Mouse (Mus musculus): ENCODE measurements around the gene Mmp25. TPM values are rescaled to one million over a fixed set of nuclear protein-coding genes. Genes with fewer than 3 reads are reported as not detected.

The Mmp25 gene
- polyA plus RNA-seq, 1 experiment from 2014 or later, result 0.63 TPM

DNA sequence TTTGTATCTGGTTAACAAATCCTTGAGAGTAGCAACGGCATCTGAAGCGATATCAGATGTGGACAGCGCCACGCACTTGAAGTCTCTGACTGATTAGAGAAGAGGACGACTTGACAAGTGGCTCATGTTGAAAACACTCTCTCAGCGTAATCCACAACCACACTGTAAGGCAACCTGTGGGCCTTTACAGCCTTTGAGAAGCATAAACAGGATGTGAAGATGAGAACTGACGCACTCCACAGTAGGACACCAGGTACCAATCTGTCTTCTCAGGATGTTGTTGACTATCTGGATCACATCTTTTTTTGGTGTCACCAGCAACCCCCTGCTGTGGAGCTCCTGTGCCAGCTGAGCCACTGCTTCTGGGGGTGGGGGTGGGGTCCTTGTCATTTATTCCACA lies 24.7 kb downstream of the Mmp25 start:
- H3K4me3 ChIP-seq (ENCODE audit: low read depth, low read length), result no peak overlapping the region
- DNase-seq (ENCODE audit: low spot score), result no peak
- no peaks in the 10 kb centered on the region for H3K9me3 ChIP-seq (ENCODE audit: control insufficient read depth, low read length)
- H3K4me1 ChIP-seq (ENCODE audit: control insufficient read depth, insufficient read depth, low read length), result no peaks in the 10 kb centered on the region
- WGBS, result 77% methylated on average over 7 of the region's 7 CpGs
- H3K27me3 ChIP-seq (ENCODE audit: control insufficient read depth, insufficient read depth, low read length), result peaks cover 4% of the 10 kb centered on the region; the same call in 1 of the 2 replicates
- no peak overlapping the region for H3K27ac ChIP-seq (replicated peaks; ENCODE audit: low read depth, low read length)
- ATAC-seq (ENCODE audit: insufficient number of reproducible peaks, low FRiP score, low TSS enrichment, low read depth), result no peak
- no peaks in the 10 kb centered on the region for H3K36me3 ChIP-seq (ENCODE audit: control insufficient read depth, insufficient read depth, low read length)
- no peak overlapping the region for H3K4me2 ChIP-seq (ENCODE audit: low read depth, severe bottlenecking)
- H3K9ac ChIP-seq (ENCODE audit: low read length), result no peak overlapping the region

DNA sequence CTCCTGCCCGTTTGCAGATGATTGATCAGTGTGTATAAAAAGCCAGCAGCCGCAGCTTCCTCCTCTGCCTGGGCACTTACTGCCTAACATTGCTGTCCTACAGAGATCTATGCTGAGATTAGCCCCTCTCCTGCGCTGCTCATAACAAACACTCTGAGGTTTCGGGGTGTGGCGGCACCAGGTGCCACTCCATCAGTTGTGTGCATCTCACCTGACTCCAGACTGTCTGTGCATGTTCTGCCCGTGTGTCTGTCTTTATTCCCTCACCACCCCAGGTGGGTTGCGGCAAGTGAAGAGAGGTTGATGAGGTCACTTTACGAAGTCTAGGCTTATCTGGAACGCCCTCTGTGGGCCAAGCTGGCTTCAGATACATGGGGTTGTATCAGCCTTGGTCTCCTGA lies 28.0 kb downstream of the Mmp25 start:
- Histone ChIP-seq H3K27me3 (ENCODE audit: control insufficient read depth, insufficient read depth, low read length) (peaks cover 4% of the 10 kb centered on the region; the same call in 1 of the 2 replicates), H3K4me1 (ENCODE audit: control insufficient read depth, insufficient read depth, low read length) (no peaks in the 10 kb centered on the region), H3K9me3 (ENCODE audit: control insufficient read depth, low read length) (no peaks in the 10 kb centered on the region; the same call in 1 of the 2 replicates), H3K27ac (replicated peaks; ENCODE audit: low read depth, low read length) (no peak overlapping the region), H3K4me2 (ENCODE audit: low read depth, severe bottlenecking) (no peak overlapping the region), H3K36me3 (ENCODE audit: control insufficient read depth, insufficient read depth, low read length) (no peaks in the 10 kb centered on the region), H3K9ac (ENCODE audit: low read length) (no peak overlapping the region), H3K4me3 (ENCODE audit: low read depth, low read length) (no peak overlapping the region)
- DNase-seq (ENCODE audit: low spot score) (no peak), ATAC-seq (ENCODE audit: insufficient number of reproducible peaks, low FRiP score, low TSS enrichment, low read depth) (no peak)
- WGBS, result 59% methylated on average over 9 of the region's 9 CpGs

DNA sequence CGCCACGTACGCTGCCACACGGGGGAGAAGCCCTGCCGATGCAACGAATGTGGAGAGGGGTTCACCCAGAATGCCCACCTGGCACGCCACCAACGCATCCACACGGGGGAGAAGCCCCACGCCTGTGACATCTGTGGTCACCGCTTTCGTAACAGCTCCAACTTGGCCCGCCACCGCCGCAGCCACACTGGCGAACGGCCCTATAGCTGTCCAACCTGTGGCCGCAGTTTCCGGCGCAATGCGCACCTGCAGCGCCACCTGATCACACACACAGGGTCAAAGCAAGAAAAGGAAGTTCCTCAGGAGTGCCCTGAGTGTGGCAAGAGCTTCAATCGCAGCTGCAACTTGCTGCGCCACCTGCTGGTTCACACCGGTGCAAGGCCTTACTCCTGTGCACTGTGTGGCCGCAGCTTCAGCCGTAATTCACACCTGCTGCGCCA lies 34.7 kb downstream of the Mmp25 start:
- 81% methylated on average over 28 of the region's 28 CpGs for WGBS
- H3K27ac ChIP-seq (replicated peaks; ENCODE audit: low read depth, low read length), result no peak overlapping the region
- DNase-seq (ENCODE audit: low spot score), result peak; percentile 75
- H3K36me3 ChIP-seq (ENCODE audit: control insufficient read depth, insufficient read depth, low read length), result no peaks in the 10 kb centered on the region
- ATAC-seq (ENCODE audit: insufficient number of reproducible peaks, low FRiP score, low TSS enrichment, low read depth), result peak; percentile 60; the same call in 1 of the 2 replicates
- no peaks in the 10 kb centered on the region for H3K27me3 ChIP-seq (ENCODE audit: control insufficient read depth, insufficient read depth, low read length)
- no peaks in the 10 kb centered on the region; the same call in 1 of the 2 replicates for H3K9me3 ChIP-seq (ENCODE audit: control insufficient read depth, low read length)
- no peak overlapping the region for H3K9ac ChIP-seq (ENCODE audit: low read length)
- no peak overlapping the region for H3K4me2 ChIP-seq (ENCODE audit: low read depth, severe bottlenecking)
- no peak overlapping the region for H3K4me3 ChIP-seq (ENCODE audit: low read depth, low read length)
- H3K4me1 ChIP-seq (ENCODE audit: control insufficient read depth, insufficient read depth, low read length), result no peaks in the 10 kb centered on the region

DNA sequence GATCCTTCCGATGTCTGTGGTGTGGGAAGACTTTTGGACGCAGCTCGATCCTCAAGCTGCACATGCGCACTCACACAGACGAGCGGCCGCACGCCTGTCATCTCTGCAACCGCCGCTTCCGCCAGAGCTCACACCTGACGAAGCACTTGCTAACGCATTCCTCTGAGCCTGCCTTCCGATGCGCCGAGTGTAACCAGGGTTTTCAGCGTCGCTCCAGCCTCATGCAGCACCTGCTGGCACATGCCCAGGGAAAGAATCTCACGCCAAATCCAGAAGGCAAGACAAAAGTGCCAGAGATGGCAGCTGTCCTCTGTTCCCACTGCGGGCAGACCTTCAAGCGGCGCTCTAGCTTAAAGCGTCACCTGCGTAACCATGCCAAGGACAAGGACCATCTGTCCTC lies 35.5 kb downstream of the Mmp25 start:
- Histone ChIP-seq H3K27ac (replicated peaks; ENCODE audit: low read depth, low read length) (no peak overlapping the region), H3K36me3 (ENCODE audit: control insufficient read depth, insufficient read depth, low read length) (no peaks in the 10 kb centered on the region), H3K4me1 (ENCODE audit: control insufficient read depth, insufficient read depth, low read length) (no peaks in the 10 kb centered on the region), H3K9me3 (ENCODE audit: control insufficient read depth, low read length) (no peaks in the 10 kb centered on the region; the same call in 1 of the 2 replicates), H3K4me2 (ENCODE audit: low read depth, severe bottlenecking) (no peak overlapping the region), H3K27me3 (ENCODE audit: control insufficient read depth, insufficient read depth, low read length) (no peaks in the 10 kb centered on the region), H3K4me3 (ENCODE audit: low read depth, low read length) (no peak overlapping the region), H3K9ac (ENCODE audit: low read length) (no peak overlapping the region)
- 96% methylated on average over 24 of the region's 24 CpGs for WGBS
- no peak for DNase-seq (ENCODE audit: low spot score)
- no peak for ATAC-seq (ENCODE audit: insufficient number of reproducible peaks, low FRiP score, low TSS enrichment, low read depth)

DNA sequence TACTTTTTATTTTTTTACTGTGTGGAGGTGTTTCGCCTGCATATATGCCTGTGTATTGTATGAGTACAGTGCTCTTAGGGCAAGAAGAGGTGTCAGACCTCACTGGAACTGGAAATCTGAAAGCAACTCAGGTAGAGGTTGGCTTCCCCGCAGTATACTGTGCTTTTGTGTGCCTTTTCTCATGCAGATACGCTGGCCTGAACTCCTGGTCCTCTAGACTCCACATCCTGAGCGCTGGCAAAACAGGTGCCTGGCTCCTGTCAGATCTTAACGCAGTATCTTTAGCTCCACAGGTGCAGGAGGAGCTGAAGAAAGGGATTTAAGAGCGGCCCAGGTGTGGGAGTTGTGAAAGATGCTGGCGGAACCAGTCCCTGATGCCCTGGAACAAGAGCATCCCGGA lies 39.9 kb downstream of the Mmp25 start:
- H3K27me3 ChIP-seq (ENCODE audit: control insufficient read depth, insufficient read depth, low read length), result no peaks in the 10 kb centered on the region
- no peak overlapping the region for H3K9ac ChIP-seq (ENCODE audit: low read length)
- DNase-seq (ENCODE audit: low spot score) (no peak), ATAC-seq (ENCODE audit: insufficient number of reproducible peaks, low FRiP score, low TSS enrichment, low read depth) (no peak)
- no peak overlapping the region for H3K4me2 ChIP-seq (ENCODE audit: low read depth, severe bottlenecking)
- 82% methylated on average over 8 of the region's 8 CpGs for WGBS
- H3K4me3 ChIP-seq (ENCODE audit: low read depth, low read length), result no peak overlapping the region
- no peak overlapping the region for H3K27ac ChIP-seq (replicated peaks; ENCODE audit: low read depth, low read length)
- no peaks in the 10 kb centered on the region for H3K36me3 ChIP-seq (ENCODE audit: control insufficient read depth, insufficient read depth, low read length)
- peaks cover 6% of the 10 kb centered on the region; the same call in 1 of the 2 replicates for H3K4me1 ChIP-seq (ENCODE audit: control insufficient read depth, insufficient read depth, low read length)
- H3K9me3 ChIP-seq (ENCODE audit: control insufficient read depth, low read length), result no peaks in the 10 kb centered on the region

DNA sequence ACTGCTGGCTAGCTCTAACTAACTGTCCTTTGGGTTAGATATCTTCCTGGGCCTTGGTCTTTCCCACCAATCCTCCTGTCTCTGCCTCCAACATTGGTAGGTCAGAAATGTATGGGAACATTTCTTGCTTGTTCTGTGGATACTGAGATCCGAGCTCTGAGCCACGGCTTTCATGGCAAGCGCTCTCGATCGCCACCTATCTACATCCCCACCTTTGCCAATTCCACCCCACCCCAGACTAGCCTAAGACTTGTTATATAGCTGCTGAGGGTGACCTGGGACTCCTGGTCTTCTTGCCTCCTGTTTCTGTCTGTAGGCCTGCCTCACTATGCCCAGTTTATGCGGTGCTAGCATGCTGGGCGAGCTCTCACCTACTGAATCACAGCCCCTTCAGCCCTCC lies 40.7 kb downstream of the Mmp25 start:
- H3K27ac ChIP-seq (replicated peaks; ENCODE audit: low read depth, low read length), result no peak overlapping the region
- no peak for ATAC-seq (ENCODE audit: insufficient number of reproducible peaks, low FRiP score, low TSS enrichment, low read depth)
- no peak overlapping the region for H3K4me3 ChIP-seq (ENCODE audit: low read depth, low read length)
- H3K4me2 ChIP-seq (ENCODE audit: low read depth, severe bottlenecking), result no peak overlapping the region
- WGBS, result 71% methylated on average over 7 of the region's 7 CpGs
- H3K36me3 ChIP-seq (ENCODE audit: control insufficient read depth, insufficient read depth, low read length), result no peaks in the 10 kb centered on the region
- no peaks in the 10 kb centered on the region for H3K9me3 ChIP-seq (ENCODE audit: control insufficient read depth, low read length)
- H3K4me1 ChIP-seq (ENCODE audit: control insufficient read depth, insufficient read depth, low read length), result peaks cover 6% of the 10 kb centered on the region; the same call in 1 of the 2 replicates
- DNase-seq (ENCODE audit: low spot score), result no peak
- no peak overlapping the region for H3K9ac ChIP-seq (ENCODE audit: low read length)
- H3K27me3 ChIP-seq (ENCODE audit: control insufficient read depth, insufficient read depth, low read length), result no peaks in the 10 kb centered on the region

DNA sequence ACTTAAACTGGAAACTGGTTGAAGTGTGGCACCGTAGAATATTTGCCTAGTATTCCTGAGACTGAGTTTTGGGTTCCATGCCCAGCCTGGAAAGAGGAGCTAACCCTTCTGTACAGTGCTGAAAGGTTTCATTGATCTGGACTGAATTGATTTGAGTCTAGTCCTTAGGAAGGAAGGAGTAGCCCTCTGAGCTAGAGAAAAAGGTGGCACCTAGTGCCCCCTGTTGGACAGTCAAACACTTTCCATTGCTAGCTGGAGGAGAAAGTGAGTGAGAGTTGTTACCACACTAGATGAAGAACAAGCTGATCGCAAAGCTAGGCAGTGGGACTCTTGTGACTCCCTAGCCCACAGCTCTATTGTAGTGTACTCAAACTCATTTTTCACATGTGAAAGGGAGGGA lies 41.5 kb downstream of the Mmp25 start:
- WGBS, result 71% methylated on average over 2 of the region's 2 CpGs
- no peak for ATAC-seq (ENCODE audit: insufficient number of reproducible peaks, low FRiP score, low TSS enrichment, low read depth)
- peak; percentile 40 for DNase-seq (ENCODE audit: low spot score)

DNA sequence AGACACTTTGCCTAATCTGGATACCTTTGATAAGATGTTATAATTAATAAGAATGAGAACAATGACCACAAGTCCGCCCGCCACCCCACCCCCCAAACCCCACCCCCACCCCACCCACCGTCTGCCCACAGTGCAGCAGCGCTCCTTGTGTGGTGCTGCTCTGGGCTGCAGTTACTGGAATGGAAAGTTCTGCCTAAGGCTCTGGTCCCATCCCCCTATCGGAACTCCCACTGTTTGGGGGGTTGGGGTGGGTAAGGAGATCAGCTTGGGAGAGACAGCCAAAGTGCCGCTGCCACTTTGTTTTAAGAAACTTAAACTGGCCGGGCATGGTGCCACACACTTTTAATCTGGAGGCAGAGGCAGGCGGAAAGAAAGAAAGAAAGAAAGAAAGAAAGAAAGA lies 42.0 kb downstream of the Mmp25 start:
- no peak overlapping the region for H3K4me2 ChIP-seq (ENCODE audit: low read depth, severe bottlenecking)

More for the DNA sequence above, 41.5 kb downstream of the Mmp25 start:
- peaks cover 6% of the 10 kb centered on the region; the same call in 1 of the 2 replicates for H3K4me1 ChIP-seq (ENCODE audit: control insufficient read depth, insufficient read depth, low read length)
- no peaks in the 10 kb centered on the region for H3K36me3 ChIP-seq (ENCODE audit: control insufficient read depth, insufficient read depth, low read length)
- H3K9ac ChIP-seq (ENCODE audit: low read length), result no peak overlapping the region
- no peak overlapping the region for H3K27ac ChIP-seq (replicated peaks; ENCODE audit: low read depth, low read length)
- no peak overlapping the region for H3K4me2 ChIP-seq (ENCODE audit: low read depth, severe bottlenecking)
- H3K27me3 ChIP-seq (ENCODE audit: control insufficient read depth, insufficient read depth, low read length), result no peaks in the 10 kb centered on the region
- no peaks in the 10 kb centered on the region for H3K9me3 ChIP-seq (ENCODE audit: control insufficient read depth, low read length)
- no peak overlapping the region for H3K4me3 ChIP-seq (ENCODE audit: low read depth, low read length)

More for the DNA sequence above, 42.0 kb downstream of the Mmp25 start:
- ATAC-seq (ENCODE audit: insufficient number of reproducible peaks, low FRiP score, low TSS enrichment, low read depth), result no peak
- no peak overlapping the region for H3K27ac ChIP-seq (replicated peaks; ENCODE audit: low read depth, low read length)
- H3K9ac ChIP-seq (ENCODE audit: low read length), result no peak overlapping the region
- H3K27me3 ChIP-seq (ENCODE audit: control insufficient read depth, insufficient read depth, low read length), result no peaks in the 10 kb centered on the region
- peaks cover 6% of the 10 kb centered on the region; the same call in 1 of the 2 replicates for H3K4me1 ChIP-seq (ENCODE audit: control insufficient read depth, insufficient read depth, low read length)
- H3K9me3 ChIP-seq (ENCODE audit: control insufficient read depth, low read length), result no peaks in the 10 kb centered on the region
- no peak overlapping the region for H3K4me3 ChIP-seq (ENCODE audit: low read depth, low read length)
- 42% methylated on average over 8 of the region's 8 CpGs for WGBS
- no peak for DNase-seq (ENCODE audit: low spot score)
- no peaks in the 10 kb centered on the region for H3K36me3 ChIP-seq (ENCODE audit: control insufficient read depth, insufficient read depth, low read length)
